Mouse (Mus musculus): ENCODE data around the gene Atg101. TPM values are rescaled to one million over a fixed set of nuclear protein-coding genes. Genes with fewer than 3 reads are reported as not detected.

Atg101 gene
- total and polyA plus RNA-seq, 3 experiments: 75.2 to 75.5 TPM; not detected in 1

- peaks cover 10 to 21% of the 10 kb centered on the region in 2 experiments; a peak in 3 of 4 replicates for H3K4me1 ChIP-seq (ENCODE audit: control insufficient read depth in 1 of 2, insufficient read depth in 2 of 2, low read length in 2 of 2)
- H3K9ac ChIP-seq (ENCODE audit: control insufficient read depth, low read depth, low read length, poor library complexity, severe bottlenecking): no peak overlapping the region
- TF ChIP-seq EP300 (IDR thresholded peaks at IDR 0.05; ENCODE audit: low read depth in 1 of 2, low read length in 2 of 2) (no peak), NELFE (IDR thresholded peaks at IDR 0.05; ENCODE audit: low read depth, low read length) (no peak), MYB (IDR thresholded peaks at IDR 0.05; ENCODE audit: low read depth, low read length) (no peak), UBTF (IDR thresholded peaks at IDR 0.05; ENCODE audit: borderline replicate concordance, insufficient read depth, low read depth, low read length) (no peak), MAX (IDR thresholded peaks at IDR 0.05; ENCODE audit: low read length) (no peak), RCOR1 (IDR thresholded peaks at IDR 0.05; ENCODE audit: low read depth, low read length) (no peak), JUND (IDR thresholded peaks at IDR 0.05; ENCODE audit: low read depth, low read length) (no peak), SMC3 (IDR thresholded peaks at IDR 0.05; ENCODE audit: low read depth, low read length) (no peak), TBP (IDR thresholded peaks at IDR 0.05; ENCODE audit: low read depth, low read length) (no peak), POLR2AphosphoS2 (IDR thresholded peaks at IDR 0.05; ENCODE audit: low read length) (no peak), MAZ (IDR thresholded peaks at IDR 0.05; ENCODE audit: low read depth, low read length) (no peak), MYC (IDR thresholded peaks at IDR 0.05; ENCODE audit: low read depth, low read length) (no peak), SIN3A (IDR thresholded peaks at IDR 0.05; ENCODE audit: low read length) (no peak), POLR2AphosphoS5 (IDR thresholded peaks at IDR 0.05; ENCODE audit: borderline replicate concordance, low read depth, low read length) (no peak), CHD1 (IDR thresholded peaks at IDR 0.05; ENCODE audit: low read depth, low read length) (no peak), ETS1 (IDR thresholded peaks at IDR 0.05; ENCODE audit: low read depth, low read length) (no peak), HCFC1 (IDR thresholded peaks at IDR 0.05; ENCODE audit: low read depth, low read length) (no peak), MAFK (IDR thresholded peaks at IDR 0.05; ENCODE audit: borderline replicate concordance, low read depth, low read length) (no peak), MXI1 (IDR thresholded peaks at IDR 0.05; ENCODE audit: low read depth, low read length) (no peak)
- no peak overlapping the region for H3K4me3 ChIP-seq (ENCODE audit: control insufficient read depth in 1 of 2, insufficient read depth in 1 of 2, low read depth in 2 of 2, low read length in 2 of 2)
- H3K36me3 ChIP-seq (ENCODE audit: control insufficient read depth in 1 of 2, insufficient read depth in 2 of 2, low read length in 2 of 2): peaks cover 0 to 11% of the 10 kb centered on the region in 2 experiments; a peak in 2 of 4 replicates
- no peaks in the 10 kb centered on the region for H3K27me3 ChIP-seq (ENCODE audit: control insufficient read depth in 1 of 2, insufficient read depth in 2 of 2, low read length in 2 of 2)
- no peak overlapping the region for H3K27ac ChIP-seq (ENCODE audit: control insufficient read depth, low read depth, low read length)
- no peaks in the 10 kb centered on the region for H3K79me2 ChIP-seq (ENCODE audit: control insufficient read depth, insufficient read depth, low read length, poor library complexity)
- H3K9me3 ChIP-seq (replicated peaks; ENCODE audit: insufficient read depth, low read length): no peaks in the 10 kb centered on the region
- no peak for DNase-seq (ENCODE audit: low read depth, low spot score)
Measured at GRCm38 (mm10) chr15:101295616-101296015, 11.5 kb downstream of the Atg101 start.

GRCm38 (mm10) chr15:101296091-101296490, 12.0 kb downstream of the Atg101 start:
- H3K9ac ChIP-seq (ENCODE audit: control insufficient read depth, low read depth, low read length, poor library complexity, severe bottlenecking): no peak overlapping the region
- no peaks in the 10 kb centered on the region for H3K79me2 ChIP-seq (ENCODE audit: control insufficient read depth, insufficient read depth, low read length, poor library complexity)
- TF ChIP-seq E2F4 (IDR thresholded peaks at IDR 0.05; ENCODE audit: borderline replicate concordance, low read depth, low read length): no peak
- no peak for TF ChIP-seq CHD1 (IDR thresholded peaks at IDR 0.05; ENCODE audit: low read depth, low read length)
- no peak for TF ChIP-seq BHLHE40 (IDR thresholded peaks at IDR 0.05; ENCODE audit: borderline replicate concordance, low read depth, low read length)
- no peaks in the 10 kb centered on the region for H3K27me3 ChIP-seq (ENCODE audit: control insufficient read depth in 1 of 2, insufficient read depth in 2 of 2, low read length in 2 of 2)
- peaks cover 0 to 11% of the 10 kb centered on the region in 2 experiments; a peak in 2 of 4 replicates for H3K36me3 ChIP-seq (ENCODE audit: control insufficient read depth in 1 of 2, insufficient read depth in 2 of 2, low read length in 2 of 2)
- H3K27ac ChIP-seq (ENCODE audit: control insufficient read depth, low read depth, low read length): no peak overlapping the region
- peaks cover 10 to 21% of the 10 kb centered on the region in 2 experiments; a peak in 3 of 4 replicates for H3K4me1 ChIP-seq (ENCODE audit: control insufficient read depth in 1 of 2, insufficient read depth in 2 of 2, low read length in 2 of 2)
- no peaks in the 10 kb centered on the region for H3K9me3 ChIP-seq (replicated peaks; ENCODE audit: insufficient read depth, low read length)
- no peak for DNase-seq (ENCODE audit: low read depth, low spot score)
- H3K4me3 ChIP-seq (ENCODE audit: control insufficient read depth in 1 of 2, insufficient read depth in 1 of 2, low read depth in 2 of 2, low read length in 2 of 2): no peak overlapping the region

Measured in MEL (cell line).